Mouse (Mus musculus): ENCODE measurements around the gene Ccdc6. TPM values are rescaled to one million over a fixed set of nuclear protein-coding genes. Genes with fewer than 3 reads are reported as not detected.

The Ccdc6 gene
- polyA plus RNA-seq, 1 experiment from 2014 or later, result 13.0 TPM

DNA sequence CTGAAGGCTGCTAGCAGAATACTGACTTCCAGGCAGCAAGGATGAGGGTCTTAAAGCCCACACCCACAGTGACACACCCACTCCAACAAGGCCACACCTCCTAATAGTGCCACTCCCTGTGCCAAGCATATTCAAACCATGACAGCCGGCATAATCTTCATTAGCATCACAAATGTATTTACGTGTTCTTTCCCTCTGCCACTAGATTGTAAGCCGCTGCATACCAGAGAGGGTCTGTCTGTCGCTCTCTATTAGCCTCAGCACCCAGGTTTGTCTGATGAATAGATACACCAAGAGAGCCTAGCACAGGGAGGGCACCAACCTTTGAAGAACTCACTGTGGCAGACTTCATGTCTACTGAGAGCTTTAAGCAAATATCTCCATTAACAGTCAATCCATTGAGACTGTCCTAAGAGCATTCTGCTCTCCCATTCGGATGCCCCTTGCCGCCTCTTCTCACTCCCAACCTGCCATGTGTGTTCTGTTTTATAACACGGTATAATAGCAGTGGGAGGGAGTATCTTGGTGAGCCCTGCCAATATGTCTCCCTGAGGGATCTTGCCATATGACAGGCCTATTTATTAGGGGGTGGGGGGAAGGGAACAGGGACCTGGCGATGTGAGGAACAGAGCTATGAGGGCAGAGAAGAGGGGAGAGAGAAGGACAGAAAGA is 30.3 kb upstream of the Ccdc6 start:
- no peak for ATAC-seq
- Histone ChIP-seq H3K9ac (ENCODE audit: low read depth, low read length) (no peak overlapping the region), H3K27me3 (replicated peaks; ENCODE audit: control insufficient read depth, insufficient read depth, low read length) (no peaks in the 10 kb centered on the region), H3K27ac (ENCODE audit: low read length) (no peak overlapping the region), H3K4me3 (ENCODE audit: low read length) (no peak overlapping the region), H3K4me1 (ENCODE audit: control insufficient read depth, insufficient read depth, low read length) (no peaks in the 10 kb centered on the region), H3K36me3 (ENCODE audit: control insufficient read depth, insufficient read depth, low read length) (no peaks in the 10 kb centered on the region), H3K4me2 (ENCODE audit: low read depth, low read length) (no peak overlapping the region), H3K9me3 (ENCODE audit: control insufficient read depth, low read length) (no peaks in the 10 kb centered on the region)
- 54% methylated on average over 8 of the region's 8 CpGs for WGBS

DNA sequence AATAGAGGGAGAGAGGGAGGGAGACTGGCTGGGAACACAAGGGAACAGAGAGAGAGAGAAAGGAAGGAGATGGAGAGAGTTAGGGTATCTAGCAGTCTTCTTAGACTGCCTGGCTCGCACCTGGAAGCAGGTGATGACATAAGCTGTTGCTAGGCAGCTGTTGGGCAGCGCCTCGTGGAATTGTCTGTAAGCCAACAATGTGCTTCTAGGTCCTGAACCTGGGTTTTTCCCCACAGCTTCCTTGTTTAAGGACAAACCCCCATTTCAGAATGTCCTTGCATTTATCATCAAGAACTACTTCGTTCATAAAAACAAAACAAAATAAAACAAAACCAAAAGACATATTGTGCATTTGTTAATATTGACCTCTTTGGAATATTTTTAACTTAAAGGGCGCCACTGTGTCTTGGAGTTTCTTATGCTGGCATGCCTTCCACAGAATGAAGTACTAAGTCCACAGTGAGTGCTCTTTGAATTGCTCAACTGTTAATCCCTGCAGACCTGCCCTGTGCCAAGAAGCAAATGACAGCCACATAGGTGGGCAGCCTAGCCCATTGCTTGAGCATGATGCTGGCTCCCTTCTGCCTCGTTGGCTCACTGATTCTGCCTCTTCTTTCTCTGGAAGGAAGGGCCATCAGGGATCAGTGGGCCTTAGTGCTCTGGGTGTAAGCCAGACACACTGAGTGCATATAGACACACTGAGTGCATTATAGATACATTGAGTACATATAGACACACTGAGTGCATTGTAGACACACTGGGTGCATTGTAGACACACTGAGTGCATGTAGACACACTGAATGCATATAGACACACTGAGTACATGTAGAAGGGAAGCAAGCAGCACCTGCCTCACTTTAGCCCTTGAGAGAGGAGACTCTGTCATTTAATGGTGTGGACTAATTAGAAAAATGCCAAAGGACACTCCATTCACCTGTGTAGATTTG is 29.5 kb upstream of the Ccdc6 start:
- WGBS, result 58% methylated on average over 6 of the region's 6 CpGs
- peak; percentile 55 for ATAC-seq

DNA sequence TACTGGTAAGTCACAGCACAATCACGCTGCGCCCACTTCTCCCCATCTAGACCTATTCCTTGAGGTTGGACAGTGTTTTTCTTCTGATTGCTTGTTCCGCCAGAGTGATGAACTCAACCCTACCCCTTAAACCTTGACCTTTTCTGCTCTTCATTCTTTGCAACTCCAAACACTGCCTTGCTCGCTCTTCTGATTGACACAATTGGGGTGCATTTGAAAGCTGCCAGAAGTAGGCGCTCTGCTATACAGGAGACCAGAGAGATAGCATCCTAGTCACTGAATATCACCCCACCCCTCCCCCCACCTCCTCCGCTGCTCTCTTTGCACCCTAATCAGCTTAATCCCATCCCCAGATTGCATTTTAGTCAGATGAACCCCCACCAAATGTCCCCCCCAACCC is 27.6 kb upstream of the Ccdc6 start:
- ATAC-seq, result no peak
- no peak overlapping the region for H3K4me3 ChIP-seq (ENCODE audit: low read length)
- no peaks in the 10 kb centered on the region for H3K9me3 ChIP-seq (ENCODE audit: control insufficient read depth, low read length)
- no peaks in the 10 kb centered on the region for H3K36me3 ChIP-seq (ENCODE audit: control insufficient read depth, insufficient read depth, low read length)
- no peak overlapping the region for H3K9ac ChIP-seq (ENCODE audit: low read depth, low read length)
- H3K4me1 ChIP-seq (ENCODE audit: control insufficient read depth, insufficient read depth, low read length), result no peaks in the 10 kb centered on the region
- no peaks in the 10 kb centered on the region for H3K27me3 ChIP-seq (replicated peaks; ENCODE audit: control insufficient read depth, insufficient read depth, low read length)
- no peak overlapping the region for H3K4me2 ChIP-seq (ENCODE audit: low read depth, low read length)
- no peak overlapping the region for H3K27ac ChIP-seq (ENCODE audit: low read length)
- 53% methylated on average over 6 of the region's 6 CpGs for WGBS

More for the DNA sequence above, 29.5 kb upstream of the Ccdc6 start:
- Histone ChIP-seq H3K36me3 (ENCODE audit: control insufficient read depth, insufficient read depth, low read length) (no peaks in the 10 kb centered on the region), H3K4me1 (ENCODE audit: control insufficient read depth, insufficient read depth, low read length) (no peaks in the 10 kb centered on the region), H3K4me3 (ENCODE audit: low read length) (no peak overlapping the region), H3K9ac (ENCODE audit: low read depth, low read length) (no peak overlapping the region), H3K27me3 (replicated peaks; ENCODE audit: control insufficient read depth, insufficient read depth, low read length) (no peaks in the 10 kb centered on the region), H3K4me2 (ENCODE audit: low read depth, low read length) (no peak overlapping the region), H3K9me3 (ENCODE audit: control insufficient read depth, low read length) (no peaks in the 10 kb centered on the region), H3K27ac (ENCODE audit: low read length) (no peak overlapping the region)

DNA sequence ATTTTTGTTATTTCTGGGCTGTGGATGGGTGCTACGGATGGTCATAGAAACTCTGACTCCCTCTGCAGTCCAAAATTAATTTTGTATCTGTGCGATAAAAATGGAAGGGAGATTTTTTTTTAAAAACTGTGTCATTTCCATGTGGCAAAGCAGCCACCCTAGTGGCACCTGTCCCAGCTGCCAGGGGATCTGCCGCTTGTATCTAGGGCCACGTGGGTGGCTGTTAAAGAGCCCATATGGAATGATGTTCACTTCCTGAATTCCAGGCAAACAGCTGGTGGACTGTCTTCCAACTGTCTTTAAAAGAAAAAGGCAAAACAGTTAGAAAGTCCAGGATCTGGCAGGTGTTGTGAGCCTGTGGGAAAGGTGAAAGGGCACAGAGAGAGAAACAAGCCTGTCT is 25.6 kb upstream of the Ccdc6 start:
- Histone ChIP-seq H3K9me3 (ENCODE audit: control insufficient read depth, low read length) (no peaks in the 10 kb centered on the region), H3K4me3 (ENCODE audit: low read length) (no peak overlapping the region), H3K4me2 (ENCODE audit: low read depth, low read length) (no peak overlapping the region), H3K36me3 (ENCODE audit: control insufficient read depth, insufficient read depth, low read length) (no peaks in the 10 kb centered on the region), H3K4me1 (ENCODE audit: control insufficient read depth, insufficient read depth, low read length) (no peaks in the 10 kb centered on the region), H3K27me3 (replicated peaks; ENCODE audit: control insufficient read depth, insufficient read depth, low read length) (no peaks in the 10 kb centered on the region), H3K27ac (ENCODE audit: low read length) (no peak overlapping the region), H3K9ac (ENCODE audit: low read depth, low read length) (no peak overlapping the region)
- 80% methylated on average over 4 of the region's 4 CpGs for WGBS
- ATAC-seq, result no peak

DNA sequence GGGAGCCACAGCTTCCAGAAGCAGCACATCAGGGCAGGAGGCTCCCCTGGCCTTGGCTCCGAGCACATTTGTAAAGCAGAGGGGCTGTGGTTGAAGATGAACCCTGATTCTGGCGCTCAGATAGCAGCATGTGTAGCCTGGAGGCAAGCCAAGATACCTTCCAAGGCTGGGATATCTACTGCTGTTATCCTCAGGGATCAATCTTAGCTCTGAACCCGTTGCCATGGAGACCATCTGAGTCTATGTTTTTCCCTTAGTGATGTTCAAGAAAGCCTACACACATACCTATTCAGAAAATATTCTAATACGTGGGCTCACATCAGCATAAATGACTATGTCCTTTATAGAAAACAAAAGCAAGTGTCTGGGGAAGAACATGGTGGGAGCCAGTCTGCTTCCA is 19.5 kb upstream of the Ccdc6 start:
- Histone ChIP-seq H3K27ac (ENCODE audit: low read length) (no peak overlapping the region), H3K9me3 (ENCODE audit: control insufficient read depth, low read length) (no peaks in the 10 kb centered on the region), H3K4me3 (ENCODE audit: low read length) (no peak overlapping the region), H3K4me2 (ENCODE audit: low read depth, low read length) (no peak overlapping the region), H3K4me1 (ENCODE audit: control insufficient read depth, insufficient read depth, low read length) (0 out of 2 replicates have a peak, but pooled peaks cover 8% of the 10 kb centered on the region), H3K9ac (ENCODE audit: low read depth, low read length) (no peak overlapping the region), H3K27me3 (replicated peaks; ENCODE audit: control insufficient read depth, insufficient read depth, low read length) (no peaks in the 10 kb centered on the region), H3K36me3 (ENCODE audit: control insufficient read depth, insufficient read depth, low read length) (no peaks in the 10 kb centered on the region)
- 64% methylated on average over 4 of the region's 4 CpGs for WGBS
- ATAC-seq, result no peak

DNA sequence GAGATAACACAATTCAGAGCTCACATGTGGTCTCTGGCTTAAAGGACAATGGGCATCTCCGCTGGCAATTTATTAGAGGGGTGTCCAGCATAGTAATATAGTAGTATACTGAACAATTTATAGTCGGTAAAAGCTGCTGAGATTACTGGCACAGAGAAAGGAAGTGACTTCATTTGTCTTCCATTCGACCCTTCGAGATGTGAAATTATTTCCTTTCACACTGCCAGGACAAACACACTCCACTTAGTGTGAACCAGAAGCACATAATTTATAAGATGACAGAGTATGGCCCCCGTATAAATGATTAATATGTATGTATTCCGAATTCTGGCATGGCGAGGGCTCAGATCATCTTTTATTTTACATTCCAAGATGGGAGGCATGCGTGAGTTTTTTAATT is 16.0 kb upstream of the Ccdc6 start:
- Histone ChIP-seq H3K4me3 (ENCODE audit: low read length) (no peak overlapping the region), H3K4me2 (ENCODE audit: low read depth, low read length) (no peak overlapping the region), H3K9ac (ENCODE audit: low read depth, low read length) (no peak overlapping the region), H3K9me3 (ENCODE audit: control insufficient read depth, low read length) (no peaks in the 10 kb centered on the region), H3K4me1 (ENCODE audit: control insufficient read depth, insufficient read depth, low read length) (0 out of 2 replicates have a peak, but pooled peaks cover 8% of the 10 kb centered on the region), H3K27ac (ENCODE audit: low read length) (peak overlapping the region; percentile 69), H3K27me3 (replicated peaks; ENCODE audit: control insufficient read depth, insufficient read depth, low read length) (no peaks in the 10 kb centered on the region), H3K36me3 (ENCODE audit: control insufficient read depth, insufficient read depth, low read length) (no peaks in the 10 kb centered on the region)
- 39% methylated on average over 8 of the region's 8 CpGs for WGBS
- ATAC-seq, result 0 out of 2 replicates have a peak, but pooled peaks have one; percentile 21

DNA sequence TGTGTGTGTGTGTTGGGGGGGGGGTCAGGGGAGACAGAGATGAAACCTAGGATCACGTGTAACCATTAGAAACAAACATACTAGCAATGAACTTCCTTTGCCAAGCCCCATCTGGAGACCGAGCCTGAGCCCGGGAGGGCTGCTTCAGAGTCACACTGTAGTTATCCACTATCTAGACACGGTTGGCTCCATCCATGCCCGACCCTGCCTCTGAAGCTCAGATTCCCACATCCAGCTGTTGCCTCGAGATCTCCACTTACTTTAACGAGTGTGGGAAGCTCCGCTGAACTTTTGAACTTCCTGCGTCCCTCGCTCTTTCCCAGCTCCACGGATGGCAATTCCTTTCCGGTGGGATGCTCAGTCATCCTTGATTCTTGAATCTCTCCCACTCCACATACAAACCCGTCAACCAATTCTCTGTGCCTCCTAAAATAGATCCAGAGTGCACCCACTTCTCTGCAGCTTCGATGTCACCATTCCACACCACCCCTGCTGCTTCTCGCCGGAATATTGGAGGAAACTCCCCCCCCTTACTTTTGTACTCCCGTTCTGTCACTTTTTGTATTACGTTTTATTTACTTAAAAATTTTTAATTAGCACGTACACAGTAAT is 15.3 kb upstream of the Ccdc6 start:
- H3K36me3 ChIP-seq (ENCODE audit: control insufficient read depth, insufficient read depth, low read length), result no peaks in the 10 kb centered on the region
- H3K27ac ChIP-seq (ENCODE audit: low read length), result peak overlapping the region; percentile 69
- 0 out of 2 replicates have a peak, but pooled peaks cover 8% of the 10 kb centered on the region for H3K4me1 ChIP-seq (ENCODE audit: control insufficient read depth, insufficient read depth, low read length)
- peak; percentile 78 for ATAC-seq
- H3K4me2 ChIP-seq (ENCODE audit: low read depth, low read length), result peak overlapping the region; percentile 20; the same call in 1 of the 2 replicates
- no peak overlapping the region for H3K4me3 ChIP-seq (ENCODE audit: low read length)
- no peak overlapping the region for H3K9ac ChIP-seq (ENCODE audit: low read depth, low read length)
- WGBS, result 49% methylated on average over 19 of the region's 19 CpGs
- H3K27me3 ChIP-seq (replicated peaks; ENCODE audit: control insufficient read depth, insufficient read depth, low read length), result no peaks in the 10 kb centered on the region
- no peaks in the 10 kb centered on the region for H3K9me3 ChIP-seq (ENCODE audit: control insufficient read depth, low read length)

DNA sequence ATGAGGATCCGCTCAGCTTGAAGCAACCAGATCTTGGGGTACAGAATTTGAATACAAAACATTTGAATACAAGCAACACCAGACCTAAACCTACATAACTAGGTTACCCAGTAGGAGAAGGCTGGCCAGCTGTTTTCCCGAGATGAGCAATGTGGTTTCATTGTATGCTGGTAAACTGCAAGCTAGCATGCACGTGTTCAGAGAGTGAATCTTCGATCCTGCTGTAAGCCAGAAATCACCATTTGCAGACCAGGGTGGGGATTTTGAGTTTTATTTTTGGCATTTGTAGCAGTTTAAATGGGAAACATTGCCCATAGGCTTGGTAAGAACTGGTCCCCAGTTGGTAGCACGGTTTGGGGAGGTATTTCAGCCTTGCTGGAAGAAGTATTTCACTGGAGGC is 13.7 kb upstream of the Ccdc6 start:
- WGBS, result 79% methylated on average over 5 of the region's 5 CpGs
- Histone ChIP-seq H3K4me2 (ENCODE audit: low read depth, low read length) (no peak overlapping the region), H3K36me3 (ENCODE audit: control insufficient read depth, insufficient read depth, low read length) (no peaks in the 10 kb centered on the region), H3K9me3 (ENCODE audit: control insufficient read depth, low read length) (peaks cover 4% of the 10 kb centered on the region; the same call in 1 of the 2 replicates), H3K27ac (ENCODE audit: low read length) (no peak overlapping the region), H3K9ac (ENCODE audit: low read depth, low read length) (no peak overlapping the region), H3K4me3 (ENCODE audit: low read length) (no peak overlapping the region), H3K27me3 (replicated peaks; ENCODE audit: control insufficient read depth, insufficient read depth, low read length) (no peaks in the 10 kb centered on the region), H3K4me1 (ENCODE audit: control insufficient read depth, insufficient read depth, low read length) (0 out of 2 replicates have a peak, but pooled peaks cover 8% of the 10 kb centered on the region)
- ATAC-seq, result no peak

Measured in intestine, embryonic 16.5 days (tissue).